Mouse (Mus musculus) testis, adult 2 months (tissue): Measurements from ENCODE around the gene Cbx8. TPM values are rescaled to one million over a fixed set of nuclear protein-coding genes. Genes with fewer than 3 reads are reported as not detected.
A peak's percentile ranks its signal among the peaks of the same experiment; 100 is the strongest.

Experiments
- H3K27ac ChIP-seq: fragments of 200-500 bp; 2 replicates; pipeline ENCODE4 v1.5.1; 2012; ENCODE audit warnings: low read depth, low read length; ENCODE audit not compliant: control insufficient read depth, insufficient read depth
- H3K27me3 ChIP-seq: fragments of 200-500 bp; 2 replicates; pipeline ENCODE4 v1.6.1; 2012; ENCODE audit warnings: mild to moderate bottlenecking, low read length, moderate library complexity; ENCODE audit not compliant: control insufficient read depth, insufficient read depth
- H3K36me3 ChIP-seq: fragments of 200-500 bp; 2 replicates; pipeline ENCODE4 v1.6.1; 2012; ENCODE audit warnings: mild to moderate bottlenecking, low read length; ENCODE audit not compliant: control insufficient read depth, insufficient read depth
- H3K4me1 ChIP-seq: fragments of 200-500 bp; 2 replicates; pipeline ENCODE4 v1.6.1; 2012; ENCODE audit warnings: low read length; ENCODE audit not compliant: control insufficient read depth, insufficient read depth
- H3K4me3 ChIP-seq: fragments of 200-500 bp; 2 replicates; pipeline ENCODE4 v1.5.1; 2012; ENCODE audit warnings: low read depth, mild to moderate bottlenecking, low read length, moderate library complexity, mixed read lengths; ENCODE audit not compliant: control insufficient read depth
- CTCF ChIP-seq: fragments of 200-500 bp; IDR thresholded peaks from 2 replicates; pipeline ENCODE4 v1.5.1; 2012; ENCODE audit warnings: low read depth, mild to moderate bottlenecking, inconsistent platforms, low read length, moderate library complexity; ENCODE audit not compliant: control insufficient read depth, insufficient read depth, insufficient replicate concordance
- POLR2A ChIP-seq: fragments of 200-500 bp; IDR thresholded peaks from 2 replicates; pipeline ENCODE4 v1.6.1; 2012; ENCODE audit warnings: low read depth, mild to moderate bottlenecking, inconsistent platforms, low read length, moderate library complexity; ENCODE audit not compliant: control insufficient read depth
- polyA plus RNA-seq: library from polyadenylated mRNA; depleted of rRNA; stranded (reverse); fragments of >200 nt; gene quantifications from 2 replicates; pipeline ENCODE4 v1.2.3, GENCODE M21; 2012

Gene Cbx8
- polyA plus RNA-seq, 1 experiment = 0.53 TPM

- TF ChIP-seq CTCF = no peak
- TF ChIP-seq POLR2A = no peak
- H3K4me1 ChIP-seq = peaks cover 13% of the 10 kb centered on the region
- no peak overlapping the region for H3K4me3 ChIP-seq
- no peak overlapping the region for H3K27ac ChIP-seq
- no peaks in the 10 kb centered on the region for H3K27me3 ChIP-seq
- H3K36me3 ChIP-seq = no peaks in the 10 kb centered on the region
These were observed 35.0 kb upstream of the Cbx8 start for GRCm38 (mm10) chr11:119075805-119076204.

- Histone ChIP-seq H3K27ac (no peak overlapping the region), H3K4me1 (peaks cover 7% of the 10 kb centered on the region), H3K4me3 (no peak overlapping the region), H3K36me3 (no peaks in the 10 kb centered on the region), H3K27me3 (no peaks in the 10 kb centered on the region)
- no peak for TF ChIP-seq CTCF
- no peak for TF ChIP-seq POLR2A
These were observed 33.2 kb upstream of the Cbx8 start for GRCm38 (mm10) chr11:119073876-119074433.

DNA sequence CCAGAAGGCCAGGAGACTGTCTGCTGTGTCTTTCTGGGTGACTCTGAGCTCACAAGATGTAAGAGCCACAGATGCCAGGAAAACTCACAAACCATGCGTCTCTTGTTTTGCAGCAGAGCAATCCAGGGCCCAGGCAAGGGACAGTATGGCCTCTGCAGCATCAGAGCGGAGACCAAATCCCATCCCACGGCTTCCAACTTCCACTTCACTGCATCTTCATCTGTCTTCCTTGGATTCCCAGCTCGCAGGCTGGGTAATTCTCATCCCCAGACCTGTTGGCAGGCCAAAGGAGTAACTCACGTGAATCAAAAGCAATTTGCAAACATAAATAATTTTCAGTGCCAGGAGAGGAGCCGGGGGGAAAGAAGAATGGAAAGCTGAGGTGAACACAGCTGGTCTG, 32.2 kb upstream of the Cbx8 start:
- no peak for TF ChIP-seq CTCF
- TF ChIP-seq POLR2A = no peak
- no peaks in the 10 kb centered on the region for H3K36me3 ChIP-seq
- H3K27ac ChIP-seq = no peak overlapping the region
- H3K4me1 ChIP-seq = 0 out of 2 replicates have a peak, but pooled peaks cover under 1% of the 10 kb centered on the region
- H3K27me3 ChIP-seq = no peaks in the 10 kb centered on the region
- no peak overlapping the region for H3K4me3 ChIP-seq

DNA sequence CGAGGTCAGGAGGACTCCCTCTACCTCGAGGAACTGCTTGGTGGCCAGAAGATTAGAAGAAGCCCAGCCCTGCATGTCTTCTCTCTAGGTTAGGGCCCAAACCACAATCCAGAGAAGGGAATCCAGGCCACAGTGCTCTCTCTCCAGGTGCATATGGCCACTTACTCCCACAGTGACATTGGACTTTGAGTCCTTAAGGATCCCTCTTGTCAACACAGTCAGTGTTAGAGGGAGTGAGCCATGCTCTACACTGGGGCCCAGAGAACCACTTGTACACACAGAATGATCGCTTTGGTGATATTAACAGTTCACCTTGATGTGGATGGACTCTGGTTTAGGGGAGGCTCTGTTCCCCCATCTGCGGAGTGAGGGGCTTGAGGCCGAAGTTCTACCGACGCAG, 31.5 kb upstream of the Cbx8 start:
- Histone ChIP-seq H3K4me1 (no peaks in the 10 kb centered on the region), H3K27me3 (no peaks in the 10 kb centered on the region), H3K36me3 (no peaks in the 10 kb centered on the region), H3K4me3 (no peak overlapping the region), H3K27ac (no peak overlapping the region)
- no peak for TF ChIP-seq POLR2A

DNA sequence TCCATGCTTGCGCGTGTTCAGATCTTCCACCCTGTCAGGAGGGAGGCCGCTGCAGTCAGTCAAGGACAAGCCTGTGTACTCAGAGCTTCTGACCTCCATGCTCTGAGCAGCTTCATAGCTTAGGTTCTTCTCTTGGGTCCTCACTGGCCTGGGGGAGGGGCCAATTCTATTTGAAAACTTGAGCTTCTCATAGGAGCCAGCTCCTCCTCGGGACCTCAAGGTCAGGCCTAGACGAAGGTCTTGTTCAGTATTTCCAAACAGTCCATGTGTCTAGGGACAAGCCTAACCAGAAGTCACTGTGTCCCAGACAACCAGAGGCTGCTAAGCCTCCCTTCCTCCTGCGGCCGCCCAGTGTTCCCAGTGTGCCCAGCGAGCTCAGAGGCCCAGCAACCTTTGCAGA, 26.1 kb upstream of the Cbx8 start:
- H3K27ac ChIP-seq = no peak overlapping the region
- no peak overlapping the region for H3K4me3 ChIP-seq
- H3K36me3 ChIP-seq = no peaks in the 10 kb centered on the region
- H3K4me1 ChIP-seq = no peaks in the 10 kb centered on the region
- no peaks in the 10 kb centered on the region for H3K27me3 ChIP-seq
- no peak for TF ChIP-seq POLR2A
- no peak for TF ChIP-seq CTCF

GRCm38 (mm10) chr11:119059256-119059655, 18.5 kb upstream of the Cbx8 start:
- peaks cover 6% of the 10 kb centered on the region for H3K27me3 ChIP-seq
- no peak overlapping the region for H3K27ac ChIP-seq

DNA sequence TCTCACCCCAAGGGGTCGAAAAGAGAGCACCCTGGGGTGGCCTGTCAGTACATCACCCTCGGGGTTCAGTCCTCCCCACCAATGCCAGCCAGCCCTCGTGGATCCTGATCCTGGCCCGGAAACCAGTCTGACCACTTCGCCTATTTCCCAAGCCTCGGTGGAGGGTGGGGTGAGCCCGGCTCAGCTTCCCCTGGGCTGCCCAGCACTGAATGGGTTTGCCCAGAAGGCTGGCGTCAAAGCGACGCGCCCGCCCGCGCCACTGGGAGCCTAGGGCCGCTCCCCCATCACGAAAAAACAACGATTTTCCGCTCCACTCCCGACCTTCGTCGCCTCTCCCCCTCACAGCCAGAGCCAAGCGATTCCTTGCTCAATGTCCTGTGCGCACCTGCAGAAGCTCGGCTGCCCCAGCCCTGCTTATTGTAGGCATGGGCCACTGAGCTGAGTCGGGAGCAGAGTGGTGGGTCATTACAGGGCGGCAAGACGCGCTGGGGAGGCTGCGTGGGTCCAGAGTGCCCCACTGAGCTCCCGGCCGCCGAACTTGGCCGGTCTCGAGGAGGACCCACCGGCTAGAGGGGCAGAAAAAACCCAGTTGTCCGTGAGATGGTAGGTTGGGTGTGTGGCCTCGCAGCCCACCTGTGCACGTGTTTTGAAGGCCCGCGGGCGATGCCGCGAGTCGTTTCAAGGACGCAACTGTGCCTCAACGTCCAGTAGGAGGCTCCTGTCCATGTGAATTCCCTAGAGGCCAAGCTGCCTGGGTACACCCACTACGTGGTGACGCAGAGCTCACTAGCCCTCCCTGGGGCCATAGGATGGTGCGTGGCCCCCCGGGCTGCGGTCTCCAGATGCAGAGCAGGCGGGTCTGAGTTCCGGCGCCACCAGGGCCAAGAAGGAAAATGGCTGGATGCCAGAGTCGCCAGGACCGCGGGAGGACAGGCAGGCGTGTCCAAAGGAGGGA, 17.5 kb upstream of the Cbx8 start:
- peak overlapping the region; percentile 57 for H3K4me3 ChIP-seq
- peaks cover 6% of the 10 kb centered on the region for H3K27me3 ChIP-seq
- no peak overlapping the region for H3K27ac ChIP-seq
- TF ChIP-seq POLR2A (no peak), CTCF (no peak)
- no peaks in the 10 kb centered on the region for H3K36me3 ChIP-seq
- peaks cover 38% of the 10 kb centered on the region for H3K4me1 ChIP-seq

More at GRCm38 (mm10) chr11:119059256-119059655, 18.5 kb upstream of the Cbx8 start:
- TF ChIP-seq POLR2A (no peak), CTCF (no peak)
- H3K4me1 ChIP-seq = peaks cover 33% of the 10 kb centered on the region
- no peaks in the 10 kb centered on the region for H3K36me3 ChIP-seq
- H3K4me3 ChIP-seq = no peak overlapping the region
